Mouse (Mus musculus): ENCODE measurements at regions not wholly inside any gene's neighbourhood (a gene's known extent, or its start where the extent isn't known, plus 50 kb on each side); places are given as distances from the start of the nearest gene placed in this dataset.

GRCm38 (mm10) chr6:94954580-94954979 is 162.5 kb upstream of the Kbtbd8 start:
- DNase-seq = no peak

- no peak for DNase-seq
Measured at GRCm38 (mm10) chr6:94953658-94954057, 163.4 kb upstream of the Kbtbd8 start.

- no peak for DNase-seq
Measured at GRCm38 (mm10) chr6:94951971-94952768, 164.9 kb upstream of the Kbtbd8 start.

- no peak for DNase-seq
Measured at GRCm38 (mm10) chr6:94950944-94951343, 166.1 kb upstream of the Kbtbd8 start.

GRCm38 (mm10) chr6:94950319-94950718 is 166.7 kb upstream of the Kbtbd8 start:
- no peak for DNase-seq

GRCm38 (mm10) chr6:94946352-94946900 is 170.6 kb upstream of the Kbtbd8 start:
- DNase-seq = no peak

GRCm38 (mm10) chr6:94945715-94946114 is 171.3 kb upstream of the Kbtbd8 start:
- DNase-seq = no peak

- DNase-seq = no peak
Measured at GRCm38 (mm10) chr6:94944196-94944595, 172.8 kb upstream of the Kbtbd8 start.

- no peak for DNase-seq
Measured at GRCm38 (mm10) chr6:94938949-94939348, 178.1 kb upstream of the Kbtbd8 start.

GRCm38 (mm10) chr6:94936206-94936605 is 180.8 kb upstream of the Kbtbd8 start:
- DNase-seq = no peak

GRCm38 (mm10) chr6:94935706-94936105 is 181.3 kb upstream of the Kbtbd8 start:
- DNase-seq = no peak

GRCm38 (mm10) chr6:94927811-94928210 is 189.2 kb upstream of the Kbtbd8 start:
- DNase-seq = no peak

GRCm38 (mm10) chr6:94926652-94927211 is 190.3 kb upstream of the Kbtbd8 start:
- no peak for DNase-seq

- no peak for DNase-seq
Measured at GRCm38 (mm10) chr6:94925408-94925807, 191.6 kb upstream of the Kbtbd8 start.

GRCm38 (mm10) chr6:94924338-94925039 is 192.6 kb upstream of the Kbtbd8 start:
- DNase-seq = no peak

GRCm38 (mm10) chr6:94921741-94922140 is 195.3 kb upstream of the Kbtbd8 start:
- DNase-seq = no peak

- no peak for DNase-seq
Measured at GRCm38 (mm10) chr6:94920770-94921169, 196.3 kb upstream of the Kbtbd8 start.

- DNase-seq = no peak
Measured at GRCm38 (mm10) chr6:94919194-94919743, 197.8 kb upstream of the Kbtbd8 start.

- no peak for DNase-seq
Measured at GRCm38 (mm10) chr6:94915842-94916620, 201.0 kb upstream of the Kbtbd8 start.

GRCm38 (mm10) chr6:94911836-94912235 is 205.2 kb upstream of the Kbtbd8 start:
- no peak for DNase-seq

GRCm38 (mm10) chr6:94911374-94911773 is 205.7 kb upstream of the Kbtbd8 start:
- DNase-seq = no peak

GRCm38 (mm10) chr6:94900862-94901261 is 200.9 kb upstream of the Lrig1 start:
- no peak for DNase-seq

GRCm38 (mm10) chr6:94898881-94899280 is 198.9 kb upstream of the Lrig1 start:
- DNase-seq = no peak
